Mouse (Mus musculus) urinary bladder, postnatal 25 days (tissue): ENCODE results near the gene Slit2.
"Not testable (repeated sequence)": the region's sequence is repeated elsewhere in the genome, so short reads cannot be mapped to it uniquely, and the experiment has no call there.

Experiments
- DNase-seq: peaks from one replicate; pipeline ENCODE4 v3.0.0; 2022; ENCODE audit warnings: low spot score

Slit2 gene

DNA sequence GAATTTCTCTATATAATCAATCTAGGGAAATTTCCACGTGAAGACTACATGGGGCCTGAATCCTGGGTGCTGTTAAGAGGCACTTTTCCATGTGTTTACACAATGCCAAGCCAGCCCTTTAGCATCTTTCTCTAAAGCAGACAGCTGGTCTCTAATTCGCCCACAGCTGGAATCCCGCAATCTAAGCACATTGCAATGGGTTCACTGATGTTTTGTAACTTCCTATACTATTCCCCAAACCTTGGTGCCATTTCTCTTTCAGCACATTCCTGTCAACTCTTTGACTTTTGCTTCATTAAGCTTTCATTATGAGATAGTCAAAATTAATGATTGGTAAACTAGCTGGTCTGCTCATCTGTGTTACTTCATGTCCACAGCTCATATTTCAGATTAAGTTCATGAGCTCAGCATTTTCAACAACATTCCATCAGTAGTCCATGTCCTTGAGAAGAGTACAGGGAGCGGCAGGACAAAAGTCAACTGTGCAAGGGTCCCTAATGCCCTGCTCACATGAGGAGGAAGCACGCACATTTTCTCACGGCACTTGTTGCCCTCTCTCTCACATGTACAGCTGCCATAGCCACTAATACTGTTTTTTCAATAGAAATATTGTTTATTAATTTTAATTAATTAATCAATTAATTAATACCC is 247.6 kb downstream of the Slit2 start:
- DNase-seq: no peak

DNA sequence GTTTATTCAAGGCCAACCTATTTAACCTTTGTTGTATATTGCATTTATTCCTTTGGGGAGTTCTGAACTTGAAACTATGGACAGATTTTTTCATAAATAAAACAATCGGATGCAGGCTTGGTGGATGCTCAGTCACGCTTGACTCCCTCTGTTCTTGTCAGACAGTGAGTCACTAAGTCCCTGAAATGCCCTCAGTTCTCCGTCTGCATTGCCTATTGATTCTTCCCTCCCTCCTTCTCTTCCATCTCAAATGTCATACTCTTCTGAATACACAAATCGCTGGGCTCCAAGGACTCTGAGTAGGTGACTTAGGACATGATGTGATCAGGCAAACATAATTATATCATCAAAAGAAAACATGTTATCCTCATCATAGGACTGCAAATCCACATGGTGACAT is 251.8 kb downstream of the Slit2 start:
- DNase-seq: no peak

DNA sequence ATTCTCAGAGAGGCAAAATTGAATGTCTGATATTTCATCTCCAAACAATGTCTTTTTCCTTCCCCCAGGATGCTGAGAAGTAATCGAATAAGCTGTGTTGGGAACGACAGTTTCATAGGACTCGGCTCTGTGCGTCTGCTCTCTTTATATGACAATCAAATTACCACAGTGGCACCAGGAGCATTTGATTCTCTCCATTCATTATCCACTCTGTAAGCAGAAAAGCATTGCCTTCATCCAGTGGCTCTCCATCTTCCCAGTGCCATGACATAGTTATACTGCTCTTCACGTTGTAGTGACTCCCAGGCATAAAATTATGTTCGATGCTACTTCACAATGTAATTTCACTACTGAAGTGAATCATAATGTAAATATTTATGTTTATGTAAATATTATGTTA is 252.3 kb downstream of the Slit2 start:
- no peak for DNase-seq

DNA sequence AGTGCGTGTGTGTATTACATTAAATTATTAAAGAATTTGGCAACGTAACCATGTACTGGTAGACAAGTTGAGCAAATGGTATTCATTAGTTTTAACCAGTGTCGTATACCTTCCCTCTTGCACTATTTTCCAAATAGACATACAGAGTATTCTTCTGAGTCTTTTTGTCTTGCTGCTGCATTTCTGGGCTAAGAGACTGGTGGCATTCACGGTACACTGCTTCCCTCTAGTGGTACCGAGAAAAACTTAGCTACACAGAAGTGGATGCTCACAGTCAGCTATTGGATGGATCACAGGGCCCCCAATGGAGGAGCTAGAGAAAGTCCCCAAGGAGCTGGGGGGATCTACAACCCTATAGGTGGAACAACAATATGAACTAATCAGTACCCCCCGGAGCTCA is 257.8 kb downstream of the Slit2 start:
- DNase-seq: not testable (repeated sequence)

DNA sequence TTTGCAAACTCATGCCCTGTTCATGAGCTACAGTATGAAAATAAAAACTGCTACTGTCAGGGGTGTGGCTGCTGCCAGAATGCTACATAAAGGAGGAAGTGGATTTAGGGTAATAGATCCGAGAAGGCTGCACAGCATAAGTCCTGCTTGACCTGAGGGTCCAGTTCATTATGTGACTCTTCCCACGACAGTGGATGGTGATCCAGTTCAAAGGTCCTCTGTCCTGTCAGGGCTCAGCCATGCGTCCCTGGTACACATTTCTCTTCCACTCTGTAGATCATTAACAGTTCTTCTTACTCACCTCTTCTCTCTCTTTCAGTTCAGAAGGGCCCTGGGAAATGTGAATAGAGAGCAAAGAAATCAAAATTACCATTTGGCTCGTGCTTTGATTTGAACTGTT is 265.4 kb downstream of the Slit2 start:
- DNase-seq: no peak

DNA sequence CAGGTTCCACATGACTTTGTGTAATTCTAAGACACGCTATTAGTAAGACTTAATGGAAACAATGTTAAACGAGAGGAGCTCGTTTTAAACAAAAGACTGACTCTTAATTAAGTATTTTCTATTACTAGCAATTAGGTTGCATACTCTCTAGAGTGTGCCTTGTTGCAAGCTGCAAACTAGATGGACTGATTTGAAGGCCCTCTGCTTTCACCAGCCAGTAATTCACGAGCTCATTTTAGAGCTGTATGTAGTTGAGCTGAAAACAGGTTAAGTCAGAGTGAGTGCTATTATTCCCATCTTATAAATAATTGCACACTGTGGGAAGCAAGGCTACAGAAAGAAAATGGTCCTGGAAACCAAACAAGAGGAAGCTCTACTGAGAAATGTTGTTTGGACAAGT is 294.6 kb downstream of the Slit2 start:
- DNase-seq: no peak

DNA sequence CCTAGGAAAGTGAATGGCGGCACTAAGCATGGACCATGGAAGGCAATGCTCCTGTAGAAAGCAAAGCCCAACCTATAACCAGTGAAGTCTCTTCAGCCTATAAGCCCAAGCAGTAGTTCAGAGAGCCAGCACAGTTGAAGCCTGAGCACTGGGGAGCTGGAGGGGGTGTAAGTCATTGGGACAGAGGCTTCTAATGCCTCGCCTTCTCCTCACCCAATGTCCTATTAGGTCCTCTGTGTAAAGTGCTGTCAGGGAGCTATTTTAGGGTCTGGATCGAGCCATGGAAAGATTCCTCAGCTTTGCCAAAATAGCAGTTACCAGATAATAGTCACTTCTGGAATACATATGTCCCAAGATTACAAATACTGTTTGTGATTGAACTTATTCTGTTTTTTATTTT is 318.2 kb downstream of the Slit2 start:
- DNase-seq: no peak

DNA sequence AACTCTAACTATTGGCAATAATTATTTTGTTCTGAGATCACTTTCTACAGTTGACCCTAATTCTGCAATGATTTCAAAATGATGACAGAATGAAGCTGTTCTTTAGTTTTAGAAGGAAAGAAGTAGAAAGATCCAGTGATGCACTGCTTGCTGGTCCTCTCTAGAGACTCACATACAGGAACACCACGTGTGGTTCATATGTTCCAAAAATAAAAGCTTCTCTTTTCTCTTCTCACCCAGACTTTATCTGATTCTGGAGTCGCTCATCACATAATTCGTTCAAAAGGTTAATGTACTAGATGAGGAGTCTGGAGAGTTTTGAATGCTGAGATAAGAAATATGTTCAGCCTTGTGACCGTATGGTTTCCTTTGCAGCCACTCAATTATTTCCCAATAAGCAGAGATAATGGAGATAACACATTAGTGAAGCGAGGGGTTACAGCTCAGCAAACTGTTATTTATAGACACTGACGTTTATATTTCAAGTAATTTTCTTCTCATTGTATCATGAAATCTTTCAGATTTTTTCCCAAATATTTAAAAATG is 332.2 kb downstream of the Slit2 start:
- no peak for DNase-seq

DNA sequence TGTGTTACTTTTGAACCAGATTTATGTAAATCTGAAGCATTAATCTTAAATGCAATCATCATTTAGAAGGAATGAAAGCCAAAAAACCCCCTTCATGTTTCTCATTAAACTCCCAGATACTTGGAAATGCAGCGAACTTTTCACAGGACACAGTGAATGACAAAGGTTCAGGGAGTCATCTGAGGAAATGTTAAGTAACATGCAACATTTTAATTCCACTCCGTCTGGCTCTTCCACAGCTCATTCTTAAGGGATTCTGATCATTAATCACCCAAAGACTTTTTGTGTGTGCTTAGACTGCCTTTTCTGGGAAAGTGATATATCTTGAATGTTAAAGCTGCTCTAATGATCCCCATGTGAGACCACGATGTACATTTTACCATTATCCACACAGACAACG is 337.7 kb downstream of the Slit2 start:
- no peak for DNase-seq

DNA sequence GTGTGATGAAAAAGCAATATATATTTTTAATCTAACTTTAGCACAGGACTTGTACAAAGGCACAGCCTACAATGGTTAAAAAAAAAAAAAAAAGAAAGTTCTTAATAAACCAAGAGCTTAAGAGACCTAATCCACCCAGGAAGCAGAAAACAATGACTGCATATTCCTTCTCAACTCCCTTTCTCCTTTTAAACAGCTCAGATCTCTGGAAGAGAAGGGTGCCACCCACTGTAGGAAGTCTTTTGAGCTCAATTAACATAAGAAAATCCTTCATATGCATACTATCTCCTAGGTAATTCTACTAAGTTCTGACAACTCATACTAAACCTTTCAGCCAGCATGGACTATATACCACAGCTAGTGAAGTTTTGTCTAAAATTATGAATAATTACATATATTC is 343.3 kb downstream of the Slit2 start:
- DNase-seq: no peak

DNA sequence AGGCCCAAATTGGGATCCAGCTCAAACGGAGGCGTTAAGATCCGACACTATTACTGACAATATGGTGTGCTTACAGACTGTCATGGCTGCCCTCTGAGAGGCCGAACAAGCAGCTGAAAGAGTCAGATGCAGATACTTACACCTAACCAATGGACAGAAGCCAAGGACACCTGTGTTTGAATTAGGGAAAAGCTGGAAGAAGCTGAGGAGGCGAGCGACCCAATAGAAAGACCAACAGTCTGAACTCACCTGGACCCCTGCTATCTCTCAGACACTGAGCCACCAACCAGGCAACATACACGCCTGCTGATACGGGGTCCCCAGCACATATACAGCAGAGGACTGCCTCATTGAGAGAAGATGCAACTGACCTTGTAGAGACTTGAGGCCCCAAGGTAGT is 344.7 kb downstream of the Slit2 start, which contains the start of gene 5730480H06Rik:
Gene 5730480H06Rik (plus strand): TSS at position 301 of the 400 bp plus-strand sequence.
- DNase-seq: no peak

DNA sequence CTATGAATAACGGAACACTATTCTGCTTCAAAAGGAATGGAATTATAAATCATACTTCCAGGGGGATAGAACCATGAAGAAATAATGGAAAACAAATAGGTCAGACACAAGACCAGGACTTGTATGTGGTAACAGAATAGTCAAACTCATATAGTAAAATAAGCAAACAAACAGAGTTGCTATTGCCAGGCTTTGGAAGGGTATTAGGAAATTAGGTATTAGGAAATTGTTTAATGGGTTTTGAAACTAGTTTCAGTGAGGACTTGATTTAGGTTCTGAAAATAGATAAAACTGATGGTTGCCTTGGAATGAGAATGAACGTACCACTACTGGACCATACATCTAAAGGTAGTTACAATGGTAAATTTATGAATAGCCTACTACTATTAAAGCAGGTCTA is 346.8 kb downstream of the Slit2 start:
- DNase-seq: no peak

DNA sequence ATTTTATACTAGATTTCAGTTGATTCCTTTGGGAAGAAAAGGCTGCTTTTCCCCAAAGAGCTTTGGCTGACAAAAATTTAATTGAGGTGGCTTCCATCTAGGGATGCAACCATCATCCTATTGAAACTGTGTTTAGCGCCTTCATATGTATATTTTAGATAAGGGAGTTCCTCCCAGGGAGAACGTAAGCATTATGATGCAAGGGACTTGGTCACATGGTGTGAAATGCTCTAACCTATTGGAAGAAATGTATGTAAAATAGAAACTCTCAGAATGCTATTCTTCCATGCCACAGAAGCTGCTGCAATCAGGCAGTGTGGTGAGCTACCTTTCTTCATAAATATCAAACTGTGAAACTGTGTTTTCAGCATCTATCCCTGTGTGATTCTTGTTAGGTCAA is 347.9 kb downstream of the Slit2 start:
- DNase-seq: no peak

DNA sequence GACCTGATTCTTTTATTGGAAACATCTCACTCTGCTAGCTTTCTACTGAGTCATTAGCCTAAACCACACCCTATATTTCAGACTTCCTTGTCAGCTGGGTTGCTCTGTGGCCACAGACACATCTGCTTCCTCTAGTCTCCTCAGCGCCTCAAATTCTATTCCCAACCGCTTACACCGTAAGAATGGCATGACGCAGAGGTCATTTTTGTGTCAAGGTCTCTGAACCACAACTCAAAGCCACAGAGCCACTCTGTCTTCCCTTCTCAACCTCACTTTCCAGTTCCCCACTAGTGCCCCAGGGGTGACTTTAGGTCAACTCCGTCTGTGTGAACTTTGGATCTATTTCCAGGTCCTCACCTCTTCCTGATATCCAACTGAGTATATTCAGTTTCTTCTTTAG is 348.5 kb downstream of the Slit2 start:
- DNase-seq: no peak

DNA sequence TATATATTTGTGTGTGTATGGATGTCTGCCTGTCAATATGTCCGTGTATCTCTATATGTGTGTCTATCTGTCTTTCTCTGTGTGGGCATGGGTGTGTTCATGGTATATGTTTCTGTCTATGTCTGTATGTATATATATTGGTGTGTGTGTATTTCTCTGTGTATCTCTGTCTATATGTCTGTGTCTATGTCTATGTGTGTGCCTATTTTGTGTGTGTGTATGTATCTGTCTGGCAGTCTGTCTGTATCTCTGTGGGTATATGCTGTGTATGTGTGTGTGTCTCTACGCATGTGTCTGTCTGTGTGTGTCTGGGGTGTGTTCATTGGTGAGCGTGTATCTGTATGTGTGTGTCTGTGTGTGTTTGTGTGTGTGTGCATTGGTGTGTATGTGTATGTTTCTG is 350.5 kb downstream of the Slit2 start:
- no peak for DNase-seq

DNA sequence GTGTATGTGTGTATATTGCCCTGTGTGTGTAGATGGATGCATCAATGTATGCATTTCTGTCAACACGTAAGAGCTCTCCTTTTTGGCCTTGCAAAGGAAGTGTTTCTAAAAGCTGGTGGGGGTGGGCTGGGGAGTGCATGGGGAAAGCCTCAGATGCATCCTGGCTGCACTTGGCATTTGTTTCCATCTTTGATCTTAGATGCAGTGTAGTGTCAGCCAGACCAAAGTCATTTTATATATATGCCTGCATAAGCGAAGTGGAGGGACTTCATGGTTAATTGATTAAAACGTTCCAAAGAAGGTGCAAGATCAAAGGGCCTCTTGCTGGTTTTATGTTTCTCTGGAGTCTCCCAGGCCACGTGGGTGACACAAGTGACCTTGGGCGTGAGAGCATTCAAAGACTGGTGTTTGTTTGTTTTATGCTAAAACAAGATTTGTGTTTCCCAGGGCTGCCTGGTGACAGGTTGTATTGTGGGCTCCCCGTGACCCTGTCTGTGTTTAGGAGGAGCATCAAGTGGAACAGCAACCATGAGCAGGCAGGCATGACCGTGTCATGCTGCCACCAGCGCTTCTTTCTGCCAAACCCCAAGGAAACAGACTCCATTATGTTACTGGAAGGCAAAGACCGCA is 351.1 kb downstream of the Slit2 start:
- no peak for DNase-seq

DNA sequence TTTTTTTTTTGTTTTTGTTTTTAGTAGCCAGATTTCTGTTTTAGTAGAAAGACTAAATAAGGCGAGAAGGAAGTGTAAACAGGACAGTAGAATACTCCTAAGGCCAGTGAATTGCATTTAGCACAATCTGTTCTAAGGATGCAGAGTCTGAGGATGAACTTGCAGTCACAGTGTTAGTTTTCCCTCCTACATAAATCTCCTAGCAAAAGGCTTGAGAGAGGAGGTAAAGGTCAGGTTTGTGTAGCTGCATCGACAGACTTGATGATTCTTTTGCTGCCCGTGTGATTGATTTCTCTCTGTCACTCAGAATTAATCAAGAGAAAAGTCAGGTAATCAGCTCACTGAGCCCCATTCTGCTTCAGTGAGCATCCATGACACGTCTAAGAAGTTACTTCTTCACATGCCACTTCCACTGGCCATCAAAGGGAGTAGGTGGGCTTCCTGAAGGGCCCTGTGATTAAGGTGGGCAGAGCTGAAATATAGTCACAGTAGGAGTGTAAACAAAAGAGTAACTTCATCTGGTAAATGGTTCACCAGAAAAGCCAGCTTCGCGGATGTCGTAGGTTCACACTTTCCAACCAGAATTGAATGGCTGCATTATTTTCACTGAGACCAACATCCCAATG is 358.0 kb downstream of the Slit2 start:
- no peak for DNase-seq

DNA sequence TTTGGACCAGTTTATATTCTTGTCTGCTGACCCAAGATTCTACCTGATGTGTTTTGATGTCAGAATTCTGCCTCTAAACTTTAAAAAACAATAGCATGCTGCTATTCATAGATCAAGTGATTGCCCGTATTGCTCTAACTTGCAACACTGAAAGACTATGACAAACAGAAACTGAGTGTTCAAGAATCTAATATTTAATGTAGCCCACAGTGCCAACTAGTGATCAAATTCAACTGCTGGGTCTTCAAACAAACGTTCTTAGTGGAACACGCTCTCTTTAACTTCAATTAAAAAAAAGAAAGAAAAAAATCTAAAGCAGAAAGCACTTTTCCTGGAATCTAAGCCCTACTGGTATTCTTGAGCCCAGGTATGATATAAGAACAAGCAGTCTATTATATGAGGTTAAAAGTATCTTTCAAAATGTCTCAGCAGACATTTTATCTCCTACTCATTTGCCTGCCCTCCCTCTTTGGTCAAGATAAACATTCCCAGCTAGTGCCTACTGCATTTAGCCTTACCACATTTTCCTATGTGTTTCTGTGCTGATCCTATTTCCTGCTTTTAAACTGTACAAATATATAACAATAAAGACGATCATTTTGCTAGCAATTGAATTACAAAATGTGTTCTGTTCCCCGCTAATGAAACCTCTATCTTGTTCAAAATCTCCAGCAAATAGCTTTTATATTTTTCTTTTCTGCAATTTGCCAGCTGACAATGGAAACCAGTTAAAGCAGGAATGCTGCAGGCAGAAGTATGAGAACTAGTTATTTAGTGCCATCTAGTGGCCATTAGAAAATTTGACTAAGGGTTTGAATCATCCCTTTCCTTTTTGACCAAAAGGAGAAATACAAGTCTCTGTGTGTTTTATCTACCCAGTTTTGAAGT is 362.4 kb downstream of the Slit2 start:
- DNase-seq: no peak

DNA sequence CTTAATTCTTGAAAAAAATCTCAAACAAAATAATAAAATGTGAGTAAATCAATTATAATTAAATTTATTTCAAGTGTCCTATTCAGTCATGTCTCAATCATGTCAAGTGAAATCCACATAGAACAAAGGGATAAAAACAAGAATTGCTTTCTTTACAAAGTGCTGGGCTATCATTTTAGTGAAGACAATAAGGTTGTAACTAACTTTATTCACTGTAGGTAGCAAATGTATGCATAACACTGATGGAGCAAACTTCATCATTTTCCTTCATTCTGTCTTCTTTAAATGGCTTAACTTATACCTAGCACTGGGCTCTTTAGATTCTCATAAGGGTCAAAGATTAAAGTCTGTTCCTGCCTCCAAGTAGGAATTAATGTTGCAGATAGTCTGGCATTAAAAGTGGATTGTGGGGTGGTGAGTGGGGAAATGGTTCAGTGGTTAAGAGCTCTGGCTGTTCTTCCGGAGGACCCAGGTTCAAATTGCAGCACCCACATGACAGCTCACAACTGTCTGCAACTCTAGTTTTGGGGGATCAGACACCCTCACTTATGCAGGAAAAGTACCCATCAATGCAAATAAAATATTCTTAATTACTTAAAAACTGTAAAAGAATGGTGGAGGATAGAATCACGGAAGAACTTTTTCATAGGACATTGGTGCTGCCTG is 363.2 kb downstream of the Slit2 start:
- no peak for DNase-seq

DNA sequence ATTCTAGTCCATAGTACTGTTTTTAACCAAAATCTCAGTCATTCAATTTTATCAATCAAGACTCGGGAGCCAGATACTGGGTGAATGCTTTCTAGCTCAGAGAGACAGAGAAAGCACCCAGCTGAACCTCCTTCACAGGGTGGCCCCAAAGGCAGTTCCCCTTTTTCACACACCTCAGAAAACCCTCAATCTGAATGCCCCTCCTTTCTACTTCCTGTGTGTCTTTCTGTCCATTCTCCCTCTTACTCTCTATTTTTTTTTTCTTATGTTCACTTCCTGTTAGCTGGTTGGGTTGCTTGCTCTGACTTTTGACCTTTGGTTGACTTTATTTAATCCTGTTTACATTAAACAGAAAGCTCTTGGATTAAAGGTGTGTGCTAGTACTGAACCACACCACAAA is 366.4 kb downstream of the Slit2 start:
- DNase-seq: no peak
